ENCODE assay signal across 8 mouse cellular contexts in genomic region chr10:79766508-79767325, GRCm38 (mm10). TPM values are rescaled to one million over a fixed set of nuclear protein-coding genes. Genes with fewer than 3 reads are reported as not detected.
A peak's percentile ranks its signal among the peaks of the same experiment; 100 is the strongest.
DNase-seq lines count a peak whose midpoint lies in the region; ATAC-seq and TF ChIP-seq lines count a peak whose summit lies in the region.

Gene Rnf126 (minus strand): TSS chr10:79766952.

- H3K27ac ChIP-seq in embryonic facial prominence, embryonic 13.5 days, result peak within 1 kb of the TSS; percentile 91
- peak within 1 kb of the TSS; percentile 75 for H3K27ac ChIP-seq in kidney, adult 2 months (ENCODE audit: insufficient read depth, low read depth, low read length)
- peak within 1 kb of the TSS; percentile 93 for H3K27ac ChIP-seq in limb, embryonic 12.5 days
- H3K27ac ChIP-seq in midbrain, embryonic 15.5 days, result peak within 1 kb of the TSS; percentile 93
- H3K27ac ChIP-seq in spleen, adult 2 months (ENCODE audit: insufficient read depth, low read length), result peak within 1 kb of the TSS; percentile 75

- peak; percentile 82 for ATAC-seq in embryonic facial prominence, embryonic 13.5 days (ENCODE audit: insufficient number of reproducible peaks, insufficient read depth, low FRiP score, low TSS enrichment, low read depth)
- peak; percentile 89 for ATAC-seq in limb, embryonic 12.5 days (ENCODE audit: insufficient number of reproducible peaks, insufficient read depth, low FRiP score, low TSS enrichment, low read depth)
- ATAC-seq in midbrain, embryonic 15.5 days (replicated peaks), result peak; percentile 88

- under 1% methylated on average over 93 of the region's 101 CpGs for WGBS in embryonic facial prominence, embryonic 13.5 days
- WGBS in kidney, adult 2 months, result under 1% methylated on average over 100 of the region's 101 CpGs
- WGBS in limb, embryonic 12.5 days, result under 1% methylated on average over 101 of the region's 101 CpGs
- under 1% methylated on average over 100 of the region's 101 CpGs for WGBS in midbrain, embryonic 15.5 days
- WGBS in spleen, adult 2 months, result under 1% methylated on average over 91 of the region's 101 CpGs

- no peak for TF ChIP-seq POLR2A in kidney, adult 2 months (IDR thresholded peaks at IDR 0.05; ENCODE audit: low read depth, low read length)
- TF ChIP-seq POLR2A in spleen, adult 2 months (IDR thresholded peaks at IDR 0.05; ENCODE audit: low read depth, low read length), result no peak; the same call in none of the 2 replicates

- no peaks in the 10 kb centered on the region for H3K9me3 ChIP-seq in embryonic facial prominence, embryonic 13.5 days
- no peaks in the 10 kb centered on the region for H3K9me3 ChIP-seq in limb, embryonic 12.5 days
- H3K9me3 ChIP-seq in midbrain, embryonic 15.5 days, result no peaks in the 10 kb centered on the region

- peak within 1 kb of the TSS; percentile 94 for H3K4me3 ChIP-seq in embryonic facial prominence, embryonic 13.5 days
- H3K4me3 ChIP-seq in kidney, adult 2 months (ENCODE audit: insufficient read depth, low read depth, low read length), result peak within 1 kb of the TSS; percentile 66
- H3K4me3 ChIP-seq in limb, embryonic 12.5 days (replicated peaks), result peak within 1 kb of the TSS; percentile 92
- H3K4me3 ChIP-seq in midbrain, embryonic 15.5 days, result peak within 1 kb of the TSS; percentile 99
- H3K4me3 ChIP-seq in spleen, adult 2 months (ENCODE audit: extremely low read depth, insufficient read depth, insufficient read length), result peak within 1 kb of the TSS; percentile 78

- peaks cover 9% of the 10 kb centered on the region for H3K27me3 ChIP-seq in embryonic facial prominence, embryonic 13.5 days
- H3K27me3 ChIP-seq in kidney, adult 2 months (replicated peaks; ENCODE audit: control insufficient read depth, insufficient read depth, low read length), result no peaks in the 10 kb centered on the region
- H3K27me3 ChIP-seq in limb, embryonic 12.5 days, result no peaks in the 10 kb centered on the region
- H3K27me3 ChIP-seq in midbrain, embryonic 15.5 days (replicated peaks), result no peaks in the 10 kb centered on the region
- no peaks in the 10 kb centered on the region for H3K27me3 ChIP-seq in spleen, adult 2 months (ENCODE audit: control insufficient read depth, insufficient read depth, low read length)

- peaks cover 9% of the 10 kb centered on the region for H3K36me3 ChIP-seq in embryonic facial prominence, embryonic 13.5 days
- H3K36me3 ChIP-seq in kidney, adult 2 months (ENCODE audit: control insufficient read depth, insufficient read depth, low read length), result no peaks in the 10 kb centered on the region
- H3K36me3 ChIP-seq in limb, embryonic 12.5 days, result peaks cover 17% of the 10 kb centered on the region
- H3K36me3 ChIP-seq in midbrain, embryonic 15.5 days (replicated peaks), result 0 out of 2 replicates have a peak, but pooled peaks cover 4% of the 10 kb centered on the region
- H3K36me3 ChIP-seq in spleen, adult 2 months (ENCODE audit: control insufficient read depth, insufficient read depth, low read length), result peaks cover 7% of the 10 kb centered on the region

- peak within 1 kb of the TSS; percentile 86 for H3K4me2 ChIP-seq in embryonic facial prominence, embryonic 13.5 days
- peak within 1 kb of the TSS; percentile 78 for H3K4me2 ChIP-seq in limb, embryonic 12.5 days
- H3K4me2 ChIP-seq in midbrain, embryonic 15.5 days, result peak within 1 kb of the TSS; percentile 89

- peak; percentile 100 for DNase-seq in 3134 (ENCODE audit: extremely low read depth, insufficient read length, low spot score)
- peak; percentile 99 to 100 for DNase-seq in adrenal gland, postnatal 36 days
- DNase-seq in heart, adult 18-20 months, result peak; percentile 99
- peak; percentile 100 for DNase-seq in kidney, adult 2 months
- DNase-seq in spleen, adult 2 months (ENCODE audit: low read depth in 1 of 2, low spot score in 2 of 2), result peak; percentile 99 to 100

- H3K9ac ChIP-seq in embryonic facial prominence, embryonic 13.5 days, result peak within 1 kb of the TSS; percentile 97
- peak within 1 kb of the TSS; percentile 91 for H3K9ac ChIP-seq in limb, embryonic 12.5 days (replicated peaks)
- H3K9ac ChIP-seq in midbrain, embryonic 15.5 days, result peak within 1 kb of the TSS; percentile 97

- peaks cover 36% of the 10 kb centered on the region for H3K4me1 ChIP-seq in embryonic facial prominence, embryonic 13.5 days
- H3K4me1 ChIP-seq in kidney, adult 2 months (ENCODE audit: control insufficient read depth, insufficient read depth, low read length), result peaks cover 22% of the 10 kb centered on the region
- peaks cover 27% of the 10 kb centered on the region for H3K4me1 ChIP-seq in limb, embryonic 12.5 days (replicated peaks)
- peaks cover 41% of the 10 kb centered on the region for H3K4me1 ChIP-seq in midbrain, embryonic 15.5 days
- H3K4me1 ChIP-seq in spleen, adult 2 months (ENCODE audit: control insufficient read depth, insufficient read depth, insufficient read length), result peaks cover 12% of the 10 kb centered on the region; the same call in 1 of the 2 replicates

- TF ChIP-seq CTCF in kidney, adult 2 months (conservative IDR thresholded peaks at IDR 0.05; ENCODE audit: insufficient read depth, insufficient read length, low read depth, low read length), result no peak
- no peak for TF ChIP-seq CTCF in spleen, adult 2 months (IDR thresholded peaks at IDR 0.05; ENCODE audit: extremely low read depth, insufficient read depth, insufficient read length, insufficient replicate concordance)

RNA-seq across cellular contexts. Expression of gene Rnf126, which starts in this region (rescaled TPM):
- total RNA-seq in adrenal gland, postnatal 36 days (2021), result 10 to 100 TPM; 53.0 to 55.2 TPM
- 79.2 and 96.5 TPM in 2 replicates for polyA plus RNA-seq in embryonic facial prominence, embryonic 13.5 days (2015; fragmentation: Nextera tagmentation; extraction: Ambion mirVana)
- 10 to 100 TPM; 22.0 to 23.1 TPM for total RNA-seq in heart, adult 18-20 months (2021)
- polyA plus RNA-seq in kidney, adult 2 months (2012; rRNA removed), result 90.2 and 122 TPM in 2 replicates
- polyA plus RNA-seq in limb, embryonic 12.5 days (2016; fragmentation: Nextera tagmentation; extraction: Ambion mirVana), result 108 and 113 TPM in 2 replicates
- polyA plus RNA-seq in midbrain, embryonic 15.5 days (2015; fragmentation: Nextera tagmentation; extraction: Ambion mirVana), result 109 and 117 TPM in 2 replicates
- 122 and 217 TPM in 2 replicates for polyA plus RNA-seq in spleen, adult 2 months (2012; rRNA removed)

Comparison
In these comparisons a context has a peak if more than half of its experiments do, and no peak if none do; other contexts are left out.
1. Peak in every context shown above with its lines: DNase-seq, ATAC-seq, H3K4me3 ChIP-seq and H3K27ac ChIP-seq.